Mouse (Mus musculus): ENCODE data around the gene Ctsd. TPM values are rescaled to one million over a fixed set of nuclear protein-coding genes. Genes with fewer than 3 reads are reported as not detected.
A peak's percentile ranks its signal among the peaks of the same experiment; 100 is the strongest.

Ctsd gene
- total and polyA plus RNA-seq, 3 experiments, result 61.2 to 107 (median 104) TPM

GRCm38 (mm10) chr7:142393191-142393590, 5.4 kb upstream of the Ctsd start (continued):
- no peak for TF ChIP-seq ETS1 (conservative IDR thresholded peaks at IDR 0.05; ENCODE audit: low read depth, low read length)
- no peak for TF ChIP-seq MAX (IDR thresholded peaks at IDR 0.05; ENCODE audit: low read length)
- no peak for TF ChIP-seq CTCF (conservative IDR thresholded peaks at IDR 0.05 in 1 of 2, IDR thresholded peaks at IDR 0.05 in 1 of 2; ENCODE audit: low read depth in 2 of 2, low read length in 2 of 2)
- TF ChIP-seq TBP (conservative IDR thresholded peaks at IDR 0.05; ENCODE audit: low read depth, low read length), result no peak
- TF ChIP-seq USF1 (IDR thresholded peaks at IDR 0.05; ENCODE audit: low read depth, low read length), result no peak
- TF ChIP-seq PAX5 (IDR thresholded peaks at IDR 0.05; ENCODE audit: low read length), result no peak
- no peak for TF ChIP-seq BHLHE40 (IDR thresholded peaks at IDR 0.05; ENCODE audit: low read depth, low read length)
- TF ChIP-seq MAFK (IDR thresholded peaks at IDR 0.05; ENCODE audit: insufficient replicate concordance, low read length), result peak; percentile 92
- 0 out of 2 replicates have a peak, but pooled peaks have one; percentile 26 for TF ChIP-seq EP300 (IDR thresholded peaks at IDR 0.05; ENCODE audit: low read length)
- no peak for TF ChIP-seq ZMIZ1 (IDR thresholded peaks at IDR 0.05; ENCODE audit: low read depth, low read length)
- no peak for TF ChIP-seq CHD1 (IDR thresholded peaks at IDR 0.05; ENCODE audit: low read depth, low read length)
- no peak for TF ChIP-seq KAT2A (IDR thresholded peaks at IDR 0.05; ENCODE audit: insufficient replicate concordance, low read length)
- TF ChIP-seq USF2 (conservative IDR thresholded peaks at IDR 0.05; ENCODE audit: low read depth, low read length), result no peak
- no peak for TF ChIP-seq E2F4 (IDR thresholded peaks at IDR 0.05; ENCODE audit: insufficient replicate concordance, low read depth, low read length)
- no peak for TF ChIP-seq UBTF (IDR thresholded peaks at IDR 0.05; ENCODE audit: low read depth, low read length)
- TF ChIP-seq ZKSCAN1 (IDR thresholded peaks at IDR 0.05; ENCODE audit: borderline replicate concordance, low read depth, low read length), result no peak

GRCm38 (mm10) chr7:142391609-142392008, 3.8 kb upstream of the Ctsd start:
- DNase-seq (ENCODE audit: extremely low read depth), result no peak
- dilution Hi-C loops (cut with MboI; ENCODE audit: extremely low pct_ligation_motif_present, extremely low pct_unique_long_range_greater_than_20kb, low sequenced_read_pairs), result no loop called here
- H3K4me2 ChIP-seq (ENCODE audit: insufficient read depth, low read depth, poor library complexity, severe bottlenecking), result no peak overlapping the region
- H3K4me3 ChIP-seq (replicated peaks in 1 of 3; ENCODE audit: low read depth in 2 of 3, low read length in 2 of 3, poor library complexity in 1 of 3), result no peak overlapping the region
- H3K36me3 ChIP-seq (replicated peaks in 1 of 2; ENCODE audit: control insufficient read depth in 1 of 2, insufficient read depth in 1 of 2, low read length in 1 of 2), result no peaks in the 10 kb centered on the region
- no peaks in the 10 kb centered on the region for H3K9me3 ChIP-seq (replicated peaks; ENCODE audit: low read length)
- TF ChIP-seq CTCF (conservative IDR thresholded peaks at IDR 0.05 in 1 of 2, IDR thresholded peaks at IDR 0.05 in 1 of 2; ENCODE audit: low read depth in 2 of 2, low read length in 2 of 2) (no peak), ELF1 (IDR thresholded peaks at IDR 0.05; ENCODE audit: low read depth, low read length) (no peak), JUND (conservative IDR thresholded peaks at IDR 0.05; ENCODE audit: low read depth, low read length) (no peak), ZC3H11A (IDR thresholded peaks at IDR 0.05; ENCODE audit: low read depth, low read length) (no peak), MAFK (IDR thresholded peaks at IDR 0.05; ENCODE audit: insufficient replicate concordance, low read length) (no peak), SIN3A (IDR thresholded peaks at IDR 0.05; ENCODE audit: low read length) (no peak), ETS1 (conservative IDR thresholded peaks at IDR 0.05; ENCODE audit: low read depth, low read length) (no peak)
- H3K9ac ChIP-seq (ENCODE audit: insufficient read depth, low read depth), result no peak overlapping the region
- in situ Hi-C loops (cut with MboI; ENCODE audit: low pct_ligation_motif_present, low pct_unique_long_range_greater_than_20kb, low sequenced_read_pairs), result no loop called here
- peaks cover 24 to 57% of the 10 kb centered on the region in 2 experiments for H3K4me1 ChIP-seq (ENCODE audit: control insufficient read depth in 1 of 2, insufficient read depth in 2 of 2)
- H3K27ac ChIP-seq (ENCODE audit: insufficient read depth, low read depth), result no peak overlapping the region
- H3K27me3 ChIP-seq (replicated peaks), result no peaks in the 10 kb centered on the region
- H3K79me2 ChIP-seq (replicated peaks; ENCODE audit: control insufficient read depth, extremely low read depth, insufficient read depth, poor library complexity, severe bottlenecking), result 0 out of 2 replicates have a peak, but pooled peaks cover 2% of the 10 kb centered on the region

Measured in CH12.LX (cell line).